Mouse (Mus musculus): ENCODE results near the gene Fastkd5.

The Fastkd5 gene

GRCm38 (mm10) chr2:130634006-130634738, 4.3 kb upstream of the Fastkd5 start:
- DNase-seq (ENCODE audit: low spot score): peak; percentile 38

GRCm38 (mm10) chr2:130632887-130633675, 3.3 kb upstream of the Fastkd5 start:
- DNase-seq (ENCODE audit: low spot score): no peak

GRCm38 (mm10) chr2:130632416-130632815, 2.6 kb upstream of the Fastkd5 start:
- DNase-seq (ENCODE audit: low spot score): no peak

GRCm38 (mm10) chr2:130629080-130629838, 568 bp downstream of the Fastkd5 start:
- DNase-seq (ENCODE audit: low spot score): no peak

GRCm38 (mm10) chr2:130628424-130628823, 1.4 kb downstream of the Fastkd5 start:
- DNase-seq (ENCODE audit: low spot score): no peak

GRCm38 (mm10) chr2:130618972-130619371, 10.9 kb downstream of the Fastkd5 start:
- DNase-seq (ENCODE audit: low spot score): no peak

GRCm38 (mm10) chr2:130613091-130613490, 16.7 kb downstream of the Fastkd5 start:
- no peak for DNase-seq (ENCODE audit: low spot score)

- no peak for DNase-seq (ENCODE audit: low spot score)
Observed at GRCm38 (mm10) chr2:130602195-130602594, 27.6 kb downstream of the Fastkd5 start.

GRCm38 (mm10) chr2:130598399-130598798, 31.4 kb downstream of the Fastkd5 start:
- no peak for DNase-seq (ENCODE audit: low spot score)

- no peak for DNase-seq (ENCODE audit: low spot score)
Observed at GRCm38 (mm10) chr2:130597601-130598010, 32.2 kb downstream of the Fastkd5 start.

- DNase-seq (ENCODE audit: low spot score): no peak
Observed at GRCm38 (mm10) chr2:130595596-130595995, 34.2 kb downstream of the Fastkd5 start.

- DNase-seq (ENCODE audit: low spot score): no peak
Observed at GRCm38 (mm10) chr2:130591016-130591415, 38.8 kb downstream of the Fastkd5 start.

GRCm38 (mm10) chr2:130589761-130590160, 40.1 kb downstream of the Fastkd5 start:
- no peak for DNase-seq (ENCODE audit: low spot score)

GRCm38 (mm10) chr2:130589157-130589556, 40.7 kb downstream of the Fastkd5 start:
- no peak for DNase-seq (ENCODE audit: low spot score)

GRCm38 (mm10) chr2:130588373-130588772, 41.5 kb downstream of the Fastkd5 start:
- no peak for DNase-seq (ENCODE audit: low spot score)

- DNase-seq (ENCODE audit: low spot score): no peak
Observed at GRCm38 (mm10) chr2:130586016-130586415, 43.8 kb downstream of the Fastkd5 start.

- DNase-seq (ENCODE audit: low spot score): no peak
Observed at GRCm38 (mm10) chr2:130583902-130584560, 45.8 kb downstream of the Fastkd5 start.

GRCm38 (mm10) chr2:130582552-130582951, 47.3 kb downstream of the Fastkd5 start, which contains the start of gene Avp:
Gene Avp (minus strand): TSS chr2:130582554.
- DNase-seq (ENCODE audit: low spot score): no peak

GRCm38 (mm10) chr2:130581201-130581600, 48.6 kb downstream of the Fastkd5 start:
- DNase-seq (ENCODE audit: low spot score): no peak

- no peak for DNase-seq (ENCODE audit: low spot score)
Observed at GRCm38 (mm10) chr2:130579791-130580190, 50.0 kb downstream of the Fastkd5 start.

GRCm38 (mm10) chr2:130578148-130578547, 51.7 kb downstream of the Fastkd5 start:
- DNase-seq (ENCODE audit: low spot score): peak; percentile 42

GRCm38 (mm10) chr2:130577632-130578031, 52.2 kb downstream of the Fastkd5 start:
- no peak for DNase-seq (ENCODE audit: low spot score)

All from testis, postnatal 14 days (tissue).